Mouse (Mus musculus): ENCODE results near the gene Chst8.

DNA sequence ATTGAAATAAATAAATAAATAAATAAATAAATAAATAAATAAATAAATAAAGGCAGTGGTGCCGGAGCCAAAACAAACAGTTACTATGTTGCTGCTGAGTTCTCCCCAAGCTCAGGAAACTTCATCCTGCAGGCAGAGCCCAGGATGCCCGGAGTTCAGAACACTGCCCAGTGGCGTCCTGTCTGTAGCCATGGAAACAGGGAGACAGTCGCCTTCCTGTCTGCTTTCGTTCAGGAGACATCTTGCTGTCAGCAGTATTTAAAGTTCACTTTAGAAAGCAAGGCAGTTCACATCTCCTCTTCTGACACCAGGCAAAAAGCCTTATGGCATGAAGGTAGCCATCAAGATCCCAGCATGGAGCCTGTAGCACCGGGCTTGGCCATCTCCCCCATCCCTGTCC lies 8.0 kb upstream of the Chst8 start:
- no peak for TF ChIP-seq CTCF (IDR thresholded peaks at IDR 0.05; ENCODE audit: borderline replicate concordance, insufficient read depth, low read length)
- TF ChIP-seq POLR2A (IDR thresholded peaks at IDR 0.05; ENCODE audit: low read depth, low read length): no peak

Measured in embryonic fibroblast, embryonic 13.5 days (primary cell).